Mouse (Mus musculus) erythroblast, embryonic 14.5 days (primary cell): ENCODE results near the gene Csnk2b.

Experiments
- GATA1 ChIP-seq: IDR thresholded peaks from 2 replicates; pipeline ENCODE4 v1.6.1; 2012; ENCODE audit warnings: low read length, inconsistent platforms, mixed read lengths
- TAL1 ChIP-seq: IDR thresholded peaks from 3 replicates; pipeline ENCODE4 v1.6.1; 2012; ENCODE audit warnings: low read length, inconsistent platforms, mixed read lengths

- TF ChIP-seq TAL1 = no peak
- TF ChIP-seq GATA1 = no peak
These were observed 20.1 kb upstream of the Csnk2b start for GRCm38 (mm10) chr17:35141971-35142370.
